ENCODE assay signal across 9 mouse cellular contexts in genomic region chr11:77467157-77467556, GRCm38 (mm10). TPM values are rescaled to one million over a fixed set of nuclear protein-coding genes. Genes with fewer than 3 reads are reported as not detected.
DNase-seq lines count a peak whose midpoint lies in the region; ATAC-seq lines count a peak whose summit lies in the region.
"Had no signal": no experiment of that assay in that cellular context is flagged by ENCODE, and none has a peak within 500 bp of the region (broad histone marks: within the 10 kb centered on the region; RNA-seq: fewer than 3 reads in every experiment).

No protein-coding gene starts in this region.

- peaks cover 23% of the 10 kb centered on the region for H3K36me3 ChIP-seq in forebrain, embryonic 10.5 days (replicated peaks)
- peaks cover 21% of the 10 kb centered on the region for H3K36me3 ChIP-seq in forebrain, embryonic 15.5 days
- H3K36me3 ChIP-seq in hindbrain, embryonic 16.5 days (ENCODE audit: control insufficient read depth, insufficient read depth, low read length) = peaks cover 13% of the 10 kb centered on the region
- peaks cover 15% of the 10 kb centered on the region; the same call in 1 of the 2 replicates for H3K36me3 ChIP-seq in stomach, embryonic 14.5 days (ENCODE audit: control insufficient read depth, insufficient read depth, low read length)

- H3K27ac ChIP-seq in forebrain, embryonic 10.5 days = 0 out of 2 replicates have a peak overlapping the region, but pooled peaks have one; percentile 12
- H3K27ac ChIP-seq in forebrain, embryonic 15.5 days (replicated peaks) = no peak overlapping the region
- no peak overlapping the region for H3K27ac ChIP-seq in hindbrain, embryonic 16.5 days (ENCODE audit: low read depth, low read length)
- H3K27ac ChIP-seq in stomach, embryonic 14.5 days (ENCODE audit: low read length) = no peak overlapping the region
- H3K27ac ChIP-seq: neural tube, embryonic 13.5 days had no signal

- no peak overlapping the region for H3K9ac ChIP-seq in forebrain, embryonic 15.5 days (replicated peaks)
- no peak overlapping the region for H3K9ac ChIP-seq in hindbrain, embryonic 16.5 days (ENCODE audit: low read depth, low read length)
- no peak overlapping the region for H3K9ac ChIP-seq in stomach, embryonic 14.5 days (replicated peaks; ENCODE audit: low read depth, low read length)
- H3K9ac ChIP-seq: neural tube, embryonic 13.5 days had no signal

- no peaks in the 10 kb centered on the region for H3K9me3 ChIP-seq in forebrain, embryonic 10.5 days
- no peaks in the 10 kb centered on the region for H3K9me3 ChIP-seq in forebrain, embryonic 15.5 days
- no peaks in the 10 kb centered on the region for H3K9me3 ChIP-seq in hindbrain, embryonic 16.5 days (ENCODE audit: control insufficient read depth, low read length)
- no peaks in the 10 kb centered on the region for H3K9me3 ChIP-seq in stomach, embryonic 14.5 days (ENCODE audit: control insufficient read depth, low read depth, low read length)
- H3K9me3 ChIP-seq: neural tube, embryonic 13.5 days had no signal

- peak; percentile 55 for DNase-seq in forebrain, embryonic 10.5 days (ENCODE audit: extremely low spot score, low spot score)
- DNase-seq in adrenal gland, postnatal 10 days = peak; percentile 86
- peak; percentile 66 to 68 for DNase-seq in left cerebral cortex, postnatal 25 days (ENCODE audit: low spot score in 2 of 2)

- H3K4me3 ChIP-seq in forebrain, embryonic 10.5 days = peak overlapping the region; percentile 34
- no peak overlapping the region for H3K4me3 ChIP-seq in forebrain, embryonic 15.5 days
- no peak overlapping the region for H3K4me3 ChIP-seq in hindbrain, embryonic 16.5 days (ENCODE audit: low read length)
- H3K4me3 ChIP-seq in stomach, embryonic 14.5 days (ENCODE audit: low read depth, low read length) = no peak overlapping the region
- H3K4me3 ChIP-seq: neural tube, embryonic 13.5 days had no signal

- H3K4me2 ChIP-seq in forebrain, embryonic 15.5 days (replicated peaks) = no peak overlapping the region
- H3K4me2 ChIP-seq in hindbrain, embryonic 16.5 days (ENCODE audit: low read length) = no peak overlapping the region
- 0 out of 2 replicates have a peak overlapping the region, but pooled peaks have one; percentile 16 for H3K4me2 ChIP-seq in stomach, embryonic 14.5 days (replicated peaks; ENCODE audit: low read depth, low read length)

- intact Hi-C loops in left cerebral cortex, postnatal 25 days (cut with DNase I) = loop anchor here (5.0 kb wide), 3 partner anchors 35 to 365 kb away; no protein-coding TSS in a partner anchor

- no peak for ATAC-seq in forebrain, embryonic 15.5 days (replicated peaks)
- ATAC-seq in frontal cortex, adult (ENCODE audit: low TSS enrichment) = peak; percentile 21; the same call in 1 of the 2 replicates
- 0 out of 2 replicates have a peak, but pooled peaks have one; percentile 3 for ATAC-seq in hindbrain, embryonic 16.5 days
- peak; percentile 79 for ATAC-seq in megakaryocyte progenitor cell, adult 5-6 weeks (replicated peaks; ENCODE audit: poor library complexity)
- ATAC-seq in stomach, embryonic 14.5 days (ENCODE audit: insufficient number of reproducible peaks, insufficient read depth, low FRiP score, low read depth) = peak; percentile 21; the same call in 1 of the 2 replicates

- H3K4me1 ChIP-seq in forebrain, embryonic 10.5 days = peaks cover 37% of the 10 kb centered on the region
- H3K4me1 ChIP-seq in forebrain, embryonic 15.5 days = peaks cover 14% of the 10 kb centered on the region
- peaks cover 4% of the 10 kb centered on the region; the same call in 1 of the 2 replicates for H3K4me1 ChIP-seq in hindbrain, embryonic 16.5 days (ENCODE audit: control insufficient read depth, insufficient read depth, low read depth, low read length)
- 0 out of 2 replicates have a peak, but pooled peaks cover 6% of the 10 kb centered on the region for H3K4me1 ChIP-seq in stomach, embryonic 14.5 days (ENCODE audit: control insufficient read depth, insufficient read depth, low read length)

- 4% methylated on average over 25 of the region's 25 CpGs for WGBS in forebrain, embryonic 10.5 days
- 5% methylated on average over 25 of the region's 25 CpGs for WGBS in forebrain, embryonic 15.5 days
- 7% methylated on average over 23 of the region's 25 CpGs for WGBS in hindbrain, embryonic 16.5 days
- 3% methylated on average over 25 of the region's 25 CpGs for WGBS in stomach, embryonic 14.5 days

- H3K27me3 ChIP-seq in forebrain, embryonic 10.5 days (ENCODE audit: poor library complexity, severe bottlenecking) = peaks cover 75% of the 10 kb centered on the region
- H3K27me3 ChIP-seq in forebrain, embryonic 15.5 days = peaks cover 31% of the 10 kb centered on the region
- peaks cover 16% of the 10 kb centered on the region for H3K27me3 ChIP-seq in hindbrain, embryonic 16.5 days (replicated peaks; ENCODE audit: control insufficient read depth, insufficient read depth, low read length)
- peaks cover 25% of the 10 kb centered on the region for H3K27me3 ChIP-seq in stomach, embryonic 14.5 days (ENCODE audit: control insufficient read depth, insufficient read depth, low read length)

RNA-seq across cellular contexts. Expression of gene Coro6, which starts 4.9 kb away (rescaled TPM):
- polyA plus RNA-seq in forebrain, embryonic 10.5 days (2016; fragmentation: Nextera tagmentation; extraction: Ambion mirVana) = 0.07 and 0.21 TPM in 2 replicates
- 0.08 and 0.09 TPM in 2 replicates for polyA plus RNA-seq in forebrain, embryonic 15.5 days (2015; fragmentation: Nextera tagmentation; extraction: Ambion mirVana)
- 10 to 100 TPM in 1 of 2 experiments, 1 to 10 TPM in 1; 5.4 to 24.8 TPM for total RNA-seq in adrenal gland, postnatal 10 days (2021)
- 1.3 and 1.9 TPM in 2 replicates for polyA plus RNA-seq in hindbrain, embryonic 16.5 days (2015; fragmentation: Nextera tagmentation; extraction: Ambion mirVana)
- total RNA-seq in left cerebral cortex, postnatal 25 days (2021) = 10 to 100 TPM; 31.8 to 36.1 TPM
- total RNA-seq in megakaryocyte progenitor cell, adult 5-6 weeks (2015) = not detected in 2 replicates
- not detected in 2 replicates for total RNA-seq in megakaryocyte progenitor cell, adult 5-6 weeks (2017)
- 0.09 and 0.43 TPM in 2 replicates for polyA plus RNA-seq in stomach, embryonic 14.5 days (2014; fragmentation: Nextera tagmentation; extraction: Ambion mirVana)

RNA-seq across cellular contexts. Expression of gene Ankrd13b, which starts 22.3 kb away (rescaled TPM):
- 9.2 and 9.4 TPM in 2 replicates for polyA plus RNA-seq in forebrain, embryonic 10.5 days (2016; fragmentation: Nextera tagmentation; extraction: Ambion mirVana)
- polyA plus RNA-seq in forebrain, embryonic 15.5 days (2015; fragmentation: Nextera tagmentation; extraction: Ambion mirVana) = 37.3 and 41.8 TPM in 2 replicates
- total RNA-seq in adrenal gland, postnatal 10 days (2021) = 10 to 100 TPM in 1 of 2 experiments, 1 to 10 TPM in 1; 8.3 to 13.4 TPM
- 23.3 and 30.4 TPM in 2 replicates for polyA plus RNA-seq in hindbrain, embryonic 16.5 days (2015; fragmentation: Nextera tagmentation; extraction: Ambion mirVana)
- total RNA-seq in left cerebral cortex, postnatal 25 days (2021) = 100 to 1,000 TPM; 100 to 101 TPM
- total RNA-seq in megakaryocyte progenitor cell, adult 5-6 weeks (2015) = 10.0 and 10.4 TPM in 2 replicates
- 5.7 and 6.0 TPM in 2 replicates for total RNA-seq in megakaryocyte progenitor cell, adult 5-6 weeks (2017)
- polyA plus RNA-seq in stomach, embryonic 14.5 days (2014; fragmentation: Nextera tagmentation; extraction: Ambion mirVana) = 7.1 TPM in 2 replicates

RNA-seq across cellular contexts. Expression of gene Git1, which starts 26.2 kb away (rescaled TPM):
- polyA plus RNA-seq in forebrain, embryonic 10.5 days (2016; fragmentation: Nextera tagmentation; extraction: Ambion mirVana) = 12.2 and 12.8 TPM in 2 replicates
- 14.4 and 15.9 TPM in 2 replicates for polyA plus RNA-seq in forebrain, embryonic 15.5 days (2015; fragmentation: Nextera tagmentation; extraction: Ambion mirVana)
- total RNA-seq in adrenal gland, postnatal 10 days (2021) = 10 to 100 TPM; 49.7 to 57.8 TPM
- 14.0 and 18.0 TPM in 2 replicates for polyA plus RNA-seq in hindbrain, embryonic 16.5 days (2015; fragmentation: Nextera tagmentation; extraction: Ambion mirVana)
- 100 to 1,000 TPM; 247 to 261 TPM for total RNA-seq in left cerebral cortex, postnatal 25 days (2021)
- 24.3 and 27.6 TPM in 2 replicates for total RNA-seq in megakaryocyte progenitor cell, adult 5-6 weeks (2015)
- 14.5 and 17.1 TPM in 2 replicates for total RNA-seq in megakaryocyte progenitor cell, adult 5-6 weeks (2017)
- 15.1 and 18.1 TPM in 2 replicates for polyA plus RNA-seq in stomach, embryonic 14.5 days (2014; fragmentation: Nextera tagmentation; extraction: Ambion mirVana)

RNA-seq across cellular contexts. Expression of gene Abhd15, which starts 47.8 kb away (rescaled TPM):
- polyA plus RNA-seq in forebrain, embryonic 10.5 days (2016; fragmentation: Nextera tagmentation; extraction: Ambion mirVana) = 4.7 and 5.5 TPM in 2 replicates
- 1.9 and 2.4 TPM in 2 replicates for polyA plus RNA-seq in forebrain, embryonic 15.5 days (2015; fragmentation: Nextera tagmentation; extraction: Ambion mirVana)
- total RNA-seq in adrenal gland, postnatal 10 days (2021) = 10 to 100 TPM; 26.1 to 27.5 TPM
- 2.2 and 2.9 TPM in 2 replicates for polyA plus RNA-seq in hindbrain, embryonic 16.5 days (2015; fragmentation: Nextera tagmentation; extraction: Ambion mirVana)
- total RNA-seq in left cerebral cortex, postnatal 25 days (2021) = 1 to 10 TPM; 1.6 to 1.7 TPM
- total RNA-seq in megakaryocyte progenitor cell, adult 5-6 weeks (2015) = 3.2 and 3.4 TPM in 2 replicates
- total RNA-seq in megakaryocyte progenitor cell, adult 5-6 weeks (2017) = 3.6 and 4.6 TPM in 2 replicates
- 1.8 and 1.9 TPM in 2 replicates for polyA plus RNA-seq in stomach, embryonic 14.5 days (2014; fragmentation: Nextera tagmentation; extraction: Ambion mirVana)

RNA-seq across cellular contexts. Expression of gene Trp53i13, which starts 48.6 kb away (rescaled TPM):
- 30.4 and 32.7 TPM in 2 replicates for polyA plus RNA-seq in forebrain, embryonic 10.5 days (2016; fragmentation: Nextera tagmentation; extraction: Ambion mirVana)
- polyA plus RNA-seq in forebrain, embryonic 15.5 days (2015; fragmentation: Nextera tagmentation; extraction: Ambion mirVana) = 15.0 and 19.5 TPM in 2 replicates
- 10 to 100 TPM; 12.9 to 13.2 TPM for total RNA-seq in adrenal gland, postnatal 10 days (2021)
- polyA plus RNA-seq in hindbrain, embryonic 16.5 days (2015; fragmentation: Nextera tagmentation; extraction: Ambion mirVana) = 13.8 and 17.6 TPM in 2 replicates
- total RNA-seq in left cerebral cortex, postnatal 25 days (2021) = 1 to 10 TPM; 3.3 to 4.4 TPM
- total RNA-seq in megakaryocyte progenitor cell, adult 5-6 weeks (2015) = 1.7 and 2.0 TPM in 2 replicates
- total RNA-seq in megakaryocyte progenitor cell, adult 5-6 weeks (2017) = 1.7 and 8.2 TPM in 2 replicates
- polyA plus RNA-seq in stomach, embryonic 14.5 days (2014; fragmentation: Nextera tagmentation; extraction: Ambion mirVana) = 32.8 and 38.7 TPM in 2 replicates
